Mouse (Mus musculus): Measurements from ENCODE around the gene Tnfrsf26.

Gene Tnfrsf26

GRCm38 (mm10) chr7:143599428-143600230 is 28.9 kb downstream of the Tnfrsf26 start, which contains the start of gene Cars:
TSS of gene Cars (minus strand) at chr7:143600090.
- peak; percentile 93 for DNase-seq (ENCODE audit: low spot score)

GRCm38 (mm10) chr7:143594865-143595264 is 33.7 kb downstream of the Tnfrsf26 start:
- DNase-seq (ENCODE audit: low spot score): no peak

GRCm38 (mm10) chr7:143592255-143592654 is 36.3 kb downstream of the Tnfrsf26 start:
- DNase-seq (ENCODE audit: low spot score): no peak

DNA sequence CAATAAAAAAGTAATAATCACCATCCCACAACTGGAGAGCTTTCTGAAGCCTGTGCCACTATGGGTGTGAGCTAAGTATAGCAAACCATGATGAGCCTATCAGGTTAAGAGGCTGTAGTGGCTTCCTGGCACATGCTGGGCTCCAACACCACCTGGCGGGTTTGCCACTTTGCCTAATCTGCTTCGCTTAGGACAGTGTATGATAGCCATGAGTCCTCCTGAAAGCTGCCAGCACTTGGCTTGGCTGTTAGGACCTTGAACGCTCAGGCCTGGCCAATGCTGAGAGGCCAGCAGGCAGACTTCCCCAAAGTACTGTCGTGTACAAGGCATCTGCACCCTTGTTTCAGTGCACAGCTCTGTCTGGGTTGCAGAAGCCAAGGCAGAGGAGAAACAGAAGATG is 40.5 kb downstream of the Tnfrsf26 start:
- no peak for DNase-seq (ENCODE audit: low spot score)

GRCm38 (mm10) chr7:143587586-143587985 is 40.9 kb downstream of the Tnfrsf26 start:
- no peak for DNase-seq (ENCODE audit: low spot score)

- DNase-seq (ENCODE audit: low spot score): peak; percentile 88
Observed at GRCm38 (mm10) chr7:143583956-143584355, 44.6 kb downstream of the Tnfrsf26 start.

GRCm38 (mm10) chr7:143583025-143583424 is 45.5 kb downstream of the Tnfrsf26 start:
- no peak for DNase-seq (ENCODE audit: low spot score)

DNA sequence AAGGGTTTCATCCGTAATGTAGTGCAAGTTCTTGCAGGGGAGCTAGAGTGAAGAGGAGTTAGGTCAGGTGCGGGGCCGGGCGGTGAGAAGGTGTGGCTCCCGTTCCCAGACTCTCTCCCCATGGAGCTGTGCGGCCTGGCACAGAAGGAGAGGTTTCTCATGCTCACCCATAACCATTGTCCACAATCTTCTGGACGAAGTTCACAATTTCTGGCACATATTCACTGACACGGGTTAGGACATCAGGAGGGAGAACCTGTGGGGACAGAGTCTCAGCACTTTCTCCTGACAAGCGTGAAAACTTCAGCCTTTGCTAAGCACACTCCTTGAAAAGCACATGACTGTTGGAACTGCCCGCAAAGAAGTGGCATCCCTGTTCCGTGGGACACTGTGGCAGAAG is 52.8 kb downstream of the Tnfrsf26 start:
- no peak for DNase-seq (ENCODE audit: low spot score)

- no peak for DNase-seq (ENCODE audit: low spot score)
Observed at GRCm38 (mm10) chr7:143565648-143566039, 62.9 kb downstream of the Tnfrsf26 start.

- no peak for DNase-seq (ENCODE audit: low spot score)
Observed at GRCm38 (mm10) chr7:143565015-143565647, 63.4 kb downstream of the Tnfrsf26 start.

DNA sequence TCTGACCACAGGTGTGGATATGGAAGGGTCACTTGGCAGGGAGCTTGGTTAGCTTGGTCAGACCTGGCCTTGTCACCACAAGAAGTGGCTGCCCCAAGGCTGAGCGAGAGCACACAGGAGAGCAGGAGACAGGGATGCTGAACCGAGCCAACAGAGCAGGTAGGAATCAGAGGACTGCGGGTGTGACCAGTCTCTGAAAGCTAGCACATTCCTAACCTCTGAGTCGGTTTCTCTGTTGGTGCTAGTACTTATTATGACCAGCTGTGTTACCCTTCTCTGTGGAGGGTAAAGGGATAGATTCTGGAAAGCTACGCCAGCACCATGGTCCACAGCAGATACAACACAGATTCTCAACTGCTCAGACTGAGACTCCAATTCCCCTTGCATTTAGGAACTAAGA is 64.7 kb downstream of the Tnfrsf26 start:
- DNase-seq (ENCODE audit: low spot score): no peak
